Mouse (Mus musculus) frontal cortex, adult (tissue): ENCODE data around the gene Pld4.

ENCODE experiments used
- ATAC-seq: cut with Nextera tagmentation; 2 replicates; pipeline ENCODE4 v1.9.2; 2017; ENCODE audit warnings: mild to moderate bottlenecking, moderate library complexity, mixed read lengths; ENCODE audit not compliant: low TSS enrichment

Pld4 gene

GRCm38 (mm10) chr12:112767036-112767890 lies 6.8 kb downstream of the Pld4 start:
- no peak for ATAC-seq

- no peak for ATAC-seq
These were observed 7.7 kb downstream of the Pld4 start for GRCm38 (mm10) chr12:112768166-112768565.

GRCm38 (mm10) chr12:112769031-112769430 lies 8.6 kb downstream of the Pld4 start:
- ATAC-seq, result no peak

- ATAC-seq, result no peak
These were observed 9.3 kb downstream of the Pld4 start for GRCm38 (mm10) chr12:112769751-112770150.

- ATAC-seq, result no peak
These were observed 9.9 kb downstream of the Pld4 start for GRCm38 (mm10) chr12:112770396-112770795.

GRCm38 (mm10) chr12:112772306-112772705 lies 11.9 kb downstream of the Pld4 start:
- no peak for ATAC-seq

GRCm38 (mm10) chr12:112773366-112773765 lies 12.9 kb downstream of the Pld4 start:
- no peak for ATAC-seq

- no peak for ATAC-seq
These were observed 13.6 kb downstream of the Pld4 start for GRCm38 (mm10) chr12:112774026-112774425.

GRCm38 (mm10) chr12:112774481-112774880 lies 14.0 kb downstream of the Pld4 start:
- no peak for ATAC-seq

- ATAC-seq, result no peak
These were observed 30.6 kb downstream of the Pld4 start for GRCm38 (mm10) chr12:112791026-112791425.

- ATAC-seq, result no peak
These were observed 33.3 kb downstream of the Pld4 start for GRCm38 (mm10) chr12:112793601-112794355.

- no peak for ATAC-seq
These were observed 33.9 kb downstream of the Pld4 start for GRCm38 (mm10) chr12:112794356-112794816.

GRCm38 (mm10) chr12:112794998-112795397 lies 34.5 kb downstream of the Pld4 start:
- ATAC-seq, result no peak

- no peak for ATAC-seq
These were observed 35.1 kb downstream of the Pld4 start for GRCm38 (mm10) chr12:112795466-112796104.

- ATAC-seq, result peak; percentile 8; the same call in 1 of the 2 replicates
These were observed 36.4 kb downstream of the Pld4 start for GRCm38 (mm10) chr12:112796551-112797510.

GRCm38 (mm10) chr12:112797672-112798331 lies 37.3 kb downstream of the Pld4 start:
- ATAC-seq, result peak; percentile 65; the same call in 1 of the 2 replicates

GRCm38 (mm10) chr12:112798332-112798681 lies 37.9 kb downstream of the Pld4 start:
- ATAC-seq, result no peak

- no peak for ATAC-seq
These were observed 38.3 kb downstream of the Pld4 start for GRCm38 (mm10) chr12:112798716-112799115.

- no peak for ATAC-seq
These were observed 38.9 kb downstream of the Pld4 start for GRCm38 (mm10) chr12:112799237-112799970.

GRCm38 (mm10) chr12:112800476-112800875 lies 40.0 kb downstream of the Pld4 start:
- ATAC-seq, result no peak
